Mouse (Mus musculus) lung, embryonic 16.5 days (tissue): ENCODE measurements around the gene Serinc2. TPM values are rescaled to one million over a fixed set of nuclear protein-coding genes. Genes with fewer than 3 reads are reported as not detected.

Source experiments
- ATAC-seq: fragments of 200-750 bp; cut with Nextera tagmentation; 2 replicates; pipeline ENCODE4 v1.8.0; 2017; ENCODE audit warnings: low read depth, mild to moderate bottlenecking, moderate library complexity
- H3K27ac ChIP-seq: fragments of 300-500 bp; sonication (generic); 2 replicates; pipeline ENCODE4 v1.5.1; 2014; ENCODE audit warnings: mild to moderate bottlenecking, control low read depth, low read length
- H3K27me3 ChIP-seq: fragments of 300-500 bp; sonication (generic); 2 replicates; pipeline ENCODE4 v1.6.1; 2014; ENCODE audit warnings: low read depth, low read length, mixed read lengths; ENCODE audit not compliant: control insufficient read depth, insufficient read depth
- H3K36me3 ChIP-seq: fragments of 300-500 bp; sonication (generic); 2 replicates; pipeline ENCODE4 v1.6.1; 2014; ENCODE audit warnings: low read length; ENCODE audit not compliant: control insufficient read depth, insufficient read depth
- H3K4me1 ChIP-seq: fragments of 300-500 bp; sonication (generic); replicated peaks from 2 replicates; pipeline ENCODE4 v1.6.1; 2014; ENCODE audit warnings: low read length, mixed read lengths; ENCODE audit not compliant: control insufficient read depth, insufficient read depth
- H3K4me2 ChIP-seq: fragments of 300-500 bp; sonication (generic); 2 replicates; pipeline ENCODE4 v1.6.1; 2014; ENCODE audit warnings: low read depth, low read length, control low read depth
- H3K4me3 ChIP-seq: fragments of 300-500 bp; sonication (generic); 2 replicates; pipeline ENCODE4 v1.5.1; 2014; ENCODE audit warnings: mild to moderate bottlenecking, low read length, control low read depth
- H3K9ac ChIP-seq: fragments of 300-500 bp; sonication (generic); 2 replicates; pipeline ENCODE4 v1.6.1; 2014; ENCODE audit warnings: low read length, control low read depth
- H3K9me3 ChIP-seq: fragments of 300-500 bp; sonication (generic); 2 replicates; pipeline ENCODE4 v1.6.1; 2016; ENCODE audit warnings: low read length; ENCODE audit not compliant: control insufficient read depth
- WGBS: fragments of 180-500 bp; shearing (Covaris S2); extraction: QIAGEN DNeasy Blood & Tissue Kit; methylation state at CpG from one replicate; pipeline ENCODE4 v1.1.7; 2014; 5-methylcytosine and 5-hydroxymethylcytosine counted together
- polyA plus RNA-seq: library from polyadenylated mRNA; unstranded; fragments of >200 nt; fragmentation: Nextera tagmentation; extraction: Ambion mirVana; gene quantifications from 2 replicates; pipeline ENCODE4 v1.2.1, GENCODE M21; 2015

Gene Serinc2
- polyA plus RNA-seq, 1 experiment from 2014 or later = 19.9 TPM

GRCm38 (mm10) chr4:130289824-130290223 is 10.8 kb upstream of the Serinc2 start:
- Histone ChIP-seq H3K9me3 (no peaks in the 10 kb centered on the region), H3K4me1 (no peaks in the 10 kb centered on the region), H3K27me3 (no peaks in the 10 kb centered on the region; the same call in 1 of the 2 replicates), H3K9ac (no peak overlapping the region), H3K4me3 (no peak overlapping the region), H3K36me3 (no peaks in the 10 kb centered on the region), H3K4me2 (no peak overlapping the region), H3K27ac (no peak overlapping the region)
- no peak for ATAC-seq
- 62% methylated on average over 3 of the region's 3 CpGs for WGBS

GRCm38 (mm10) chr4:130286531-130286930 is 7.5 kb upstream of the Serinc2 start:
- 39% methylated on average over 3 of the region's 3 CpGs for WGBS
- no peak for ATAC-seq
- Histone ChIP-seq H3K9ac (no peak overlapping the region), H3K4me2 (no peak overlapping the region), H3K36me3 (no peaks in the 10 kb centered on the region), H3K9me3 (no peaks in the 10 kb centered on the region), H3K4me1 (no peaks in the 10 kb centered on the region), H3K27me3 (no peaks in the 10 kb centered on the region; the same call in 1 of the 2 replicates), H3K27ac (no peak overlapping the region), H3K4me3 (no peak overlapping the region)

DNA sequence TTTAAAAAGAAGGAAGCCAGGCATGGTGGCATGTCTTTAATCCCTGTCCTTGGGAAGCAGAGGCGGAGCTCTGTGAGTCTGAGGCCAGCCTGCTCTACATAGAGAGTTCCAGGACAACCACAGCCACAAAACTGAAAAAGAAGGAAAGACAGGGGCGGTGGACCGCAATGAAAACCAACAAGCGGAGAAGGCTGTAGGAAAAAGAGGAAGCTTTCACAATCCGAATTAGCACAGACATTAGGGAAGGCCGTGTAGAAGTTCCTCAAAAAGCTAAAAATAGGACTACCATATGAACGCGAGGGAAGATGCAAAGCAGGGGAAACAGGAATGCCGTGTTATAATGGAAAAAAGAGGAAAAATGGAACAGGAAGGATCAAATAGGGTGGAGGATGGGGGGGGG is 4.8 kb upstream of the Serinc2 start:
- ATAC-seq = no peak
- no peak overlapping the region for H3K4me2 ChIP-seq
- no peaks in the 10 kb centered on the region for H3K36me3 ChIP-seq
- no peak overlapping the region for H3K9ac ChIP-seq
- no peaks in the 10 kb centered on the region for H3K9me3 ChIP-seq
- WGBS = 70% methylated on average over 9 of the region's 9 CpGs
- H3K4me1 ChIP-seq = no peaks in the 10 kb centered on the region
- no peak overlapping the region for H3K4me3 ChIP-seq
- no peaks in the 10 kb centered on the region; the same call in 1 of the 2 replicates for H3K27me3 ChIP-seq
- H3K27ac ChIP-seq = no peak overlapping the region

DNA sequence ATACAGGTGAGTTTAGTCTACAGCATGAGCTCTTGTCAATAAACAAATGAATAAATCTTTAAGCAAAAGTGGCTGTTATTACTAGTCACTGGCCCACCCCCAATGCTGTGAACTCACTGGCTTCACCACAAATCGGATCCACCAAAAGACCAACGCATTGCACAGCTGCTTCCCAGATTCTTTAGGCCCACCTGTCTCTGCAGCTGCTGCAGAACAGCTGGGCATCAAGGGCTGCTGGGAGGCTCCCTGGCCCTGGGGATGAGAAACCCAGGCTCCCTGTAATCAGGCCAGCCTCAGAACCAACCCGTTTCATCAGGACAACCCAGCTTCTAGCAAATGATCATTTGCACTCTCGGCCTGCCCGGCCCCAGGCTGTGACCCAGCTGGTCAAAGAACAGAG is 3.9 kb upstream of the Serinc2 start:
- ATAC-seq = no peak

DNA sequence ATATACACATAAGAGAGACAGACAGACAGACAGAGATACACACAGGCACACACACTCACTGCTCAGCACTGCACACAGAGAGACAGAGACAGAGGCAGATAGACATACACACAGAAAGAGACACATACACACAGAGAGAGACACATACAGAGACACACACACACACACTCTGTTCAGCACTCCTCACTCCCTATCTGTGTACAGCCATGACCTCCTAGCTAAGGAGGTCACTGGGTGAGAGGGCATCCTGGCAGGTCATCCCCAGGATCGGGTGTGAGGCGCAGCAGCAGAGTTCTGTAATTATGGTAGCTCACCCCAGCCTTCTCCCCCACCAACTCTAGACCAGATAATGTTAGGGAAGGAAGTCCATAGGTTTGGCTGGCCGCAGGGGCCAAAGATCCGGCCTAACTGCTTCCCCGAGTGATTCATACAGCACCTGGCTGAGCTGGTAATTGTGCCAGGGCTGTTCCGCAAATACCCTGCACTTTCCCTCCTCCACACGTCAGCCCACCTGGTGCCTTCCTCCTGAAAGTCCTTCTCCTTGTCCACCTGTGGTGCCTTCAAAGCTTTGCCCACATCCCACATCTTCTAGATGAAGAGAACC is 2.3 kb downstream of the Serinc2 start:
- ATAC-seq = no peak
- H3K4me3 ChIP-seq = no peak overlapping the region
- WGBS = 57% methylated on average over 7 of the region's 7 CpGs

More for the DNA sequence above, 3.9 kb upstream of the Serinc2 start:
- H3K9me3 ChIP-seq = no peaks in the 10 kb centered on the region
- H3K27ac ChIP-seq = no peak overlapping the region
- H3K4me1 ChIP-seq = no peaks in the 10 kb centered on the region
- no peaks in the 10 kb centered on the region; the same call in 1 of the 2 replicates for H3K27me3 ChIP-seq
- H3K9ac ChIP-seq = no peak overlapping the region
- no peak overlapping the region for H3K4me3 ChIP-seq
- no peaks in the 10 kb centered on the region for H3K36me3 ChIP-seq
- 66% methylated on average over 5 of the region's 5 CpGs for whole genome bisulfite sequencing
- no peak overlapping the region for H3K4me2 ChIP-seq

DNA sequence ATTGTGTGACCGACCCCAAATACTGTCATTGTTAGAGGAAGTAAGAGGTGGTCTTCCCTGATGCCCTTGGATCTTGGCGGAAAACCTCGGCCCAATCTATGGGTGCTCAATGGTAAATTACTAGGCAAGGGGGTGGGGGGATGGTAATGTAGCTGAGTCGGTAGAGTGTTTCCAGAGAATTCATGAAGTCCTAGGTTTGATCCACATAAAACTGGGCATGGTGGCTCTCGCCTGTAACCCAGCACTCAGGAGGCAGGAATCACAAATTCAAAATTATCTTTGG is 3.2 kb downstream of the Serinc2 start:
- Histone ChIP-seq H3K4me2 (peak overlapping the region; percentile 96), H3K27me3 (peaks cover 20% of the 10 kb centered on the region), H3K27ac (no peak overlapping the region), H3K4me3 (no peak overlapping the region), H3K4me1 (0 out of 2 replicates have a peak, but pooled peaks cover 2% of the 10 kb centered on the region), H3K9ac (peak overlapping the region; percentile 68; the same call in 1 of the 2 replicates), H3K9me3 (no peaks in the 10 kb centered on the region), H3K36me3 (no peaks in the 10 kb centered on the region)
- ATAC-seq = no peak
- 42% methylated on average over 5 of the region's 5 CpGs for WGBS

More for the DNA sequence above, 2.3 kb downstream of the Serinc2 start:
- Histone ChIP-seq H3K9ac (no peak overlapping the region), H3K4me1 (0 out of 2 replicates have a peak, but pooled peaks cover 2% of the 10 kb centered on the region), H3K27me3 (peaks cover 20% of the 10 kb centered on the region), H3K36me3 (no peaks in the 10 kb centered on the region), H3K9me3 (no peaks in the 10 kb centered on the region), H3K27ac (no peak overlapping the region), H3K4me2 (no peak overlapping the region)

DNA sequence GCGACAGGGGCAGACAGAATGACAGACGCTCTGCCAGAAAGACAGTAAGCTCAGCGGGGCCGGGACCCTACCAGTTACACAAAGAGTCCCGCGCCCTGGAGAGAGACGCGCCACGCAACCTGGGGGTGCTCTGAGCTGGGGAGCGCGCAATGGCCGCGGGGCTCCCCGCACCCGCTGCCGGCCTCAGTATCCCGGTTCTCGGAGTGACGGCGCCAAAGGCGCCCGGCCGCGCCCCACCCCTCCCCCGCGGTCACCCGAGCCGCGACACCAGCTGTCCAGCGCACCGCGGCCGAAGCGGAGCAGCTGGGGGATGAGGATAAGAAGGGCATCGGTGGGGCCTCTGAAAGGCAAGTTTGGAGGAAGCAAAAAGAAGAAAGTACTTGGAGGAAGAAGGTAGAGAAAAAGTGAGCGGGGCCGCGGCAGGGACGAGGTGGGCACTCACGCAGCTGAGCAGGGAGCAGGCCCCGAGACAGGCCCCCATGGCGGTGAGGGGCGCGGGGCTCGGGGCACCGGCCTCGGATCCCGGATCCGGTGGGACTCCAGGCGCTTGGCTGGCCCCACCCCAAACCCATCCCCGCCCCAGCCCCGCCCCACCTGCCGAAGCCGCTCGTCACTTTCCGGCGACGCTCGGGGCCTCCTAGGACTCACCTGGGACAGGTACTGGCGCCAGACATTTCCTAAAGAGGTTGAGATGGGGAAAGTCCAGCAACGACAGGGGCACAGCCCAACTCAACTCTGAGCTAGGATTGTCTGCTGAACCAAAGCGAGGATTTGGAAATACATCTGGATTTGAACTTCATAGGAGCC is 3.8 kb downstream of the Serinc2 start:
- peaks cover 20% of the 10 kb centered on the region for H3K27me3 ChIP-seq
- H3K4me1 ChIP-seq = 0 out of 2 replicates have a peak, but pooled peaks cover 2% of the 10 kb centered on the region
- no peak overlapping the region for H3K27ac ChIP-seq
- no peaks in the 10 kb centered on the region for H3K9me3 ChIP-seq
- ATAC-seq = peak; percentile 76
- no peaks in the 10 kb centered on the region for H3K36me3 ChIP-seq
- H3K4me3 ChIP-seq = peak overlapping the region; percentile 63
- peak overlapping the region; percentile 96 for H3K4me2 ChIP-seq
- WGBS = 1% methylated on average over 49 of the region's 62 CpGs
- H3K9ac ChIP-seq = peak overlapping the region; percentile 68

- H3K9ac ChIP-seq = peak overlapping the region; percentile 68
- no peaks in the 10 kb centered on the region for H3K36me3 ChIP-seq
- 0 out of 2 replicates have a peak, but pooled peaks cover 2% of the 10 kb centered on the region for H3K4me1 ChIP-seq
- H3K4me2 ChIP-seq = peak overlapping the region; percentile 96
- no peak overlapping the region for H3K27ac ChIP-seq
- ATAC-seq = peak; percentile 49; the same call in 1 of the 2 replicates
- no peaks in the 10 kb centered on the region for H3K9me3 ChIP-seq
- WGBS = 2% methylated on average over 29 of the region's 29 CpGs
- peaks cover 20% of the 10 kb centered on the region for H3K27me3 ChIP-seq
- H3K4me3 ChIP-seq = peak overlapping the region; percentile 63
Measured at GRCm38 (mm10) chr4:130274346-130275015, 4.5 kb downstream of the Serinc2 start.
